Mouse (Mus musculus): ENCODE data around the gene Pold1.

Gene Pold1

DNA sequence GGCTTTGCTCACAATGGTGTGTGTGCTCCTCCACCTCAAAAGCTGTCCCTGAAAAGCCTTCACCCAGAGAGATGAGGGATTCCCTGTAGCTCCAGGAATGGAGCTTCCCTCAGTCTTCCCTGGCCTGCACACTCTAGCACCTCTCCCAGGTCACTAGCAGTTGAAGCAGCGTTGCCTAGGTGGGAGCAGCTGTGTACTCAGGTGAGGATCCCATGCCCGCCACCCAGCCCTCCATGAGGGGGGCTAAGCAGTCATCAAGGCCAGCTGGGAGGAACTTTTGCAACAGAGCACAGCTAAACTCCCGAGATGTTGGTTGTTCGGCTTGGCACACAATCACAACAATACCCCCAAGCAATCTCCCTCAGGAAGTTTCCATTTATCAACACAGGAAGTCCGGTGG is 34.1 kb upstream of the Pold1 start:
- DNase-seq (ENCODE audit: low read depth, low spot score), result no peak

DNA sequence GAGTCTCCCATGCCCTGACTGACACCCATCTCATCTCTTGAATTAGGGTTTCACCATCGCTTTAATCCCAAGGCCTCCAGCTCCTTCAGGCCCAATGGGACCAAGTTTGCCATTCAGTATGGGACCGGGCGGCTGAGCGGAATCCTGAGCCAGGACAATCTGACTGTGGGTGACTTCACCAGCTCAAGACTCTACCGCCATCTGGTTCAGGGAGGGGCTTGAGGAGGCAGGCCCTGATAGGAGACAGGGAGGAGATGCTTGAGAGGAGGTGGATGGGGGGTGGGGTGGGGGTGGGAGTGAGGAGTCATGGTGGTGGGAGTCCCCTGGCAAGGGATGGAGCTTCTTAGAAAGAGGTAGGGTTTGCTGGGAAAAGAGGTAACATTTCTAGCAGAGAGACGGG is 33.0 kb upstream of the Pold1 start:
- DNase-seq (ENCODE audit: low read depth, low spot score), result no peak

DNA sequence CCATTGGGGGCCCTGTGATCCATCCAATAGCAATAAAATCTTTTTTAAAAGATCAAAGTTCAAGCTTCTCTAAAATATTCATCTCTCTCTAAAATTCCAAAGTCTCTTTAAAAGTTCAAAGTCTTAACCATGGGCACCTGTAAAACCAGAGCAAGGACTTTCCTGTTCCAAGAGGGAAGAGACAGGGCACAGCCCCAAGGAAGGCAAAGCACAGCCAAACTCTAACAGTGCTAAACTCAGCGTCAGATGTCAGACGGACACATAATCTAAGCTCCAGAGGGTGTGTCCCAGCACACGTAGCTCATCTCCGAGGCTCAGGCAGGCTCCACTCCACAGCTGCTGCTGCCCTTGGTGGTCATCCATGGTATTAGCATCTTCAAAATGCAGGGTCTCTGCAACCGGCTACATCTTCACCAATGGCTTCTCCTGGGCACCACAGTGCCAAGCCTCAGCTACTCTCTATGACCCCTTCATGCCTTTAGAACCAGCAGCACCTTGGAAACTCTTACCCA is 27.7 kb upstream of the Pold1 start:
- DNase-seq (ENCODE audit: low read depth, low spot score), result peak; percentile 40

DNA sequence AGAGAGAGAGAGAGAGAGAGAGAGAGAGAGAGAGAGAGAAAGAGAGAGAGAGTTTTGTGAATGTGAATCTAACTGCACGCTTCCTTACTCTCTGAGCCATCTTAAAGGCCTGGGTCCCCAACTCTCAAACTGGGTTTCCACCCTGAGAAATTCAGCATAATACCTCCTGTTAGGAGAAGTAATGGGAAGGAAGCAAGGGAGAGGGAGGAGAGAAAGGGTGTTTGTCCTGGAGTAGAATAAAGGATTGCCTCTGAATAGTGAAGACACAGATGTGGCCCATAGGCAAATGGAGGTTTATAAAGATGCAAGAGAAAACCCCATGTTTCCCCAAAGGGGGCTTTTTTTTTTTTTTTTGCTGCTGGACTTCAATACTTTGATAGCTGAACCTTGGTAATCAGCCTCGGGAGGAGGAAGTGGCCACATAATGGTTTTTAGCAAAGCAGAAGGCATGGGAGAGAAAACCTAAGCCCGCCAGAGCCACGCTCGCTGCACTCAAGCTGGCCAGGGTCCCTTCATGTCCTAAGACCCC is 24.4 kb upstream of the Pold1 start:
- DNase-seq (ENCODE audit: low read depth, low spot score), result no peak

DNA sequence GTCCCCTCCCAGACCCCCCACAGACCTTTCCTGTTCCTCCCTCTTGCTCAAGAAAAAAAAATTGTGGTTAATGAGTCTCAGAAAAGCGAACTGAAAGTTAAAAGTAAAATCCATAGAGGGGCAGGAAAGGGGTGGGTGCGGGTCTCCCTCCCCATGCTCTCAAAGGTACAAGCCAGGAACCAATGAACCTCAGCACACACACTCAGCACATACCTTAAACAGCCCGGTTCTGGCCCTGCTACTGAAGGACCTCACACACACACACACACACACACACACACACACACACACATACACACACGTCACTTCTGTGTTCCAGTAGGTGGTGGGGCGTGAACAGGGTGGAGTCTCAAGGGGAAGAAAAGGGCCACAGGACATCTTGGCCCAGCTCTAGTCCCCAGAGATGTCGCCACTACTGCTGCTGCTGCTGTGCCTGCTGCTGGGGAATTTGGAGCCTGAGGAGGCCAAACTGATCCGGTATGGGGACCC is 23.6 kb upstream of the Pold1 start, which contains the start of gene Napsa:
TSS of gene Napsa (plus strand) at position 168 of the 489 bp plus-strand sequence.
- DNase-seq (ENCODE audit: low read depth, low spot score), result peak; percentile 34

DNA sequence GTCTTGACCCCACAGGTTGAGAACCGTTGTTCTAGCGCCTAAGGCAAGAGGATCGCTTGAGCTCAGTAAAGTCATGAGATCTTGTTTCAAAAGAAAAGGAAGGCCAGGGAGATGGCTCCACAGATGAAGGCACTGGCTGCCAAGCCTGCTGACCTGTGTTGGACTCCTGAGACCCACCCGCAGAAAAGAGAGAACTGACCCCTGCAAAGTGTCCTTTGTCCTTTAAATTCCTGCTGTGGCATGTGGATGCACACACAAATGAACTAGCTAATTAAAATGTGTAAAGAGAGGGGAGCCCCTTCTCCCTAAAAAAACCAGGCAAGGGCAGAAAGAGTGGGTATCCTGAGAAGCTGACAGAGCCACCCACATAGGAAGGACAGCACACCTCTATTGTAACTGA is 23.2 kb upstream of the Pold1 start:
- no peak for DNase-seq (ENCODE audit: low read depth, low spot score)

DNA sequence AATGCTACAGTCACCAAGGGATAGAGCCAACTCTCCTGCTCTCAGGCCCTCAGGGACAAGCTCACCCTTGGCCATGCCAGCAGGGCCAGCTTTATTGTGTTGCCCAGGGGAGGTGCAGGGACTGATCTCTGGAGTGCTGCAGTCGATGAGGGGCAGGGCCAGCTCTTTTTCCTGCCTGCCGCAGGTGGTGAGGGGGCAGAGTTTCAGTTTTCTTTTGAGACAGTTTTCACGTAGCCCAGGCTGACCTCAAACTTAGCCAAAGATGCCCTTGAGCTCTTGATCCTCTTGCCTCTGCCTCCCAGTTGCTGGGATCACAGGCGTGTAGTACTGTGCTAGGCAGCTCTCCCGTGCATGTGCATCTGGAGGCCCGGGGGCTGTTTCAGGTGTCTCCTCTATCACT is 22.3 kb upstream of the Pold1 start:
- no peak for DNase-seq (ENCODE audit: low read depth, low spot score)

DNA sequence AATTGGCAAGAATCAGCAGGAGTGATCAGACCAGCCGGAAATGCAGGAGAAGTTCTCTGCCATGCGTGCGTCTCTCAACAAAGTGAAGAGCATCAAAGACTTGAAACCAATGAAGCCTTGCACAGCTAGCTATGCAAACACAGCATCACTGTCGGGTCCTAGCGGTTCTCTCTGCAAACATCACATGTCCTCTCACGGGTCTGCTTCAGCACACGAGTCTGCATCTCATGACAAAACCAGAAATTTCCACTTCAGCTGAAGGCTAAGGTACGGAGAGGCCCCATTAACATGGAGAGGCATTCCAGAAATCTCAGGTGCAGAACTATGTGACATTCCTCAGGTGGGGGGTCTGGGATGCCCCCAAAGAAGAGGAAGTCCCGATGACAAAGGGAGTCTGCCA is 20.2 kb upstream of the Pold1 start:
- no peak for DNase-seq (ENCODE audit: low read depth, low spot score)

DNA sequence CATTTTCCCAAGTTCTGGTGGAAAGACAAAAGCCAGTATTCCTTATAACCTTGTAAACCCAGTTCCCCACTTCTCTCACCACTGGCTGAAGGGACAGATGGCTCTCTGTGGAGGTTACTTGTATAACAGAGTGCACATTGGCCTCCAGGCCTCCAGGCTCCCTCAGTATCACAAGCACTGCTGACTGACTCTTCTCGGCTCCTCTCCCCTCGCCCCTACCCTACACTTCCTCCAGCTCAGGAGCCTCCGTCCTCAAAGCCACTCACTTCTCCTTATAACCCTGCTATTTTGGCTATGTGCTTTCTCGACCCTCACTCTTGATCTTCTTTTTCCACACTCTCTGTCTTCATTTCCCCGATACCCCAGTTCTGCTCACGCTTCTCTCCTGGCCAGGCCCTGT is 16.8 kb upstream of the Pold1 start:
- no peak for DNase-seq (ENCODE audit: low read depth, low spot score)

DNA sequence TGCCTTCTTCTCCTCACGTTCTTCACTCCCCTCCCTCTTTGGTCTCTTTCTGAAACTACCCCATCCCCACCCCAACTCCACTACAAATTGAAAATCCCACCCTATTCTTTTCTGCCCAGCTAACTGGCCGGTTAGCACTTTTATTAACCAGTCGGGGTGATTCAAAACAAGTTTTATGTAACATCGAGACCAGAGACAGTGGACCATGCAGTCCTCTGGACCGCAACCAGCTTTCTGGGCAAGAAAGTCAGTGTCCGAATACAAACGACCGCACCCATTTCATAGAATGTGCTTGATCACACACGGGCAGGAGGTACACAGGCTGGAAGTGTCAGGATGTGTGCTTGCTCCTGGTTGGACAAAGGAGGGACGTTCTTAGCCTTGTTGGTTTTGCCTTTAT is 15.8 kb upstream of the Pold1 start:
- no peak for DNase-seq (ENCODE audit: low read depth, low spot score)

DNA sequence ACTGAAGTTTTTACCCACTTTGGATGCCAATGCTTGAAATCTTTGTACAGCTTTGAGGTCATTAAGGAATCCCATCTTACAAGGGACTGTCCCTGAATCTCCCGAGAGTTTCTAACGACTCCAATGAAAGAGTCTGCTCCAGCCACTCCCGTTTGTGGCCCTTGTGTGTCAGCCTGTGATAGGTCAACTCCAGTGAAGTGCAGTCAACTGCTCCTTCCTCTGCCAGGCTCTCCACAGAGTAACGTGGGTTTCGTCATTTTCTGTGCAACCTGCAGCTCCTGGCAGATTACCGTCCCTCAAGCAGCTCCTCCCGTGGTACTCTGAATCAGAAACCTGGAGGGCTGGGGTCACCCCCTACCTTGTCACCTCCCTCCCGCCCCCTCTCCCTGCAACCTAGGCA is 14.6 kb upstream of the Pold1 start:
- DNase-seq (ENCODE audit: low read depth, low spot score), result no peak

DNA sequence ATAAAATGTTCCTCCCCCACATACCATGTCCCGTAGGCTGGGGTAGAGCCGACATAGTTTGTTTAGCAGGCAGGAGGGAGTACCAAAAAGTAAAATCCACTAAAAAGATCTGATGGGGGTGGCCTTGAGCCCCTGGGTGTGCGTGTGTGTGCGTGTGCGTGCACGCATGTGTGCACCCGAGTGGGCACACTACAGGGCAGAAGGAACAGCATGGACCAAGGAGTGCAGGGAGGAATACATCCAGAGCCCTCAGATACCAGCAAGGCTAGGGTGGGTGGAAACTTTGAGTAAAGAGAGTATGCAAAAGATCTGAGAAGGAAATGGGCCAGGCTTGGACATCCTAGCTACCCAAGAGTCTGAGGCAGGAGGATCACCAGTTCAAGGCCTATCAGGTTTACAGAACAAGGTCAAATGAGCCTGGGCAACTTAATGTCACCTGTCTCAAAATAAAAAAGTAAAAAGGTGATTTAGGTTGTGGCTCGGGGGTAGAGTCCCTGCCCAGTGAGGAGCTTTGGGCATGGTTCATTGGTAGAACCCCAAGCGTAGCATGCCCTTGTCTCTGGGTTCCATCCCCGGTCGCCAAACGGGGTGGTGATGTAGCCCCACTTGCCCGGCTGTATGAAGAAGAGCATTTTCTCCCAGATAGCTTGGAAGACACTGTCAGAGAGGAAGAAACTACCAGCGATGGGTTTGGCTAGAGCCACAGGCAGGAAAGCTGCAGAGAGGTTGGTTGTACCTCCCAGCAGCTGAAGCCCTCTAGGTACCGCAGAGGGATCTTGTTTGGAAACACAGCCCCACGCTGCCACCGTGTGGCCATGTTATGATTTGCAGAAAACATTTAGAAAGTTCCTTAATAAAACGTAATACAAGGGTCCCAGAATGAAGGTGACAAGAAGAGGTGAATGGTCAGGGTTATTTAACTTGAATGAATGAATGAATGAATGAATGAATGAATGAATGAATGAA is 12.1 kb upstream of the Pold1 start:
- DNase-seq (ENCODE audit: low read depth, low spot score), result peak; percentile 95

DNA sequence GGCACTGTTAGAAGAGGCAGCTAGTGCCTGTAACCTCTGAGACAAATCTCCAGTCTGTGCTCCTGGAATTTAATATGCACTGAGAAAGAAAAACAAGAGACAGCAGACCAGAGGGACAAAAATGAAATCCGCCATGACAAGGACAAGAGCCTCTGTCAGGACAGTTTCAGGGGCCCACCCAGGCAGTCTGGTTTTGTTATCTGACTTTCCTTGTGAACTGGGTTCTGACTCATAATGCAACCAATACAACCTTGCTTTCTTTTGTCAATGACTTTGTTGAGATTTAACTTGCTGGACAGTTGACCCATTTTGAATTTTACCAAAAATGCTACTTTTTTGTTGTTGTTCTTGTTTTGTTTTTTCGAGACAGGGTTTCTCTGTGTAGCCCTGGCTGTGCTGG is 9.0 kb upstream of the Pold1 start:
- DNase-seq (ENCODE audit: low read depth, low spot score), result no peak

DNA sequence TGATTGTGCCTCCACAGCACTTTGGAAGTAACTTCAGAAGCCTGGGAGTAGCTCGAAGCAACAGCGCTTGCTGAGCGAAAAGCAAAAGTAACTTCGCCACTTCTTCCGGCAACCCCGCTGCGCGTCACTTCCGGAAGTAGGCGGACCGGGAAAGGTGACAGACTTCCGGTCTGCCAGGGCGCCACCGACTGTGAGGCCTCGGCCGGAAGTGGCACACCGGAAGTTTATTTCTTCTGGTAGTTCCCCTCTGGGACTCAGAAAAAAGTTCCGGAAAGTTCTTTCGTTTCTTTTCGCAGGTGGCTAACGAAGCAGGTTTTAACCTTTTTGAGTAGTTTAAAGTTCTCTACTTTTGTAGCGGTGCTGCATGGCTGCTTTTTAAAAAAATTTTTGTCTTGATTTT is 5.2 kb upstream of the Pold1 start, which contains the start of gene Nr1h2:
TSS of gene Nr1h2 (minus strand) at position 126 of the 400 bp plus-strand sequence.
- peak; percentile 98 for DNase-seq (ENCODE audit: low read depth, low spot score)

DNA sequence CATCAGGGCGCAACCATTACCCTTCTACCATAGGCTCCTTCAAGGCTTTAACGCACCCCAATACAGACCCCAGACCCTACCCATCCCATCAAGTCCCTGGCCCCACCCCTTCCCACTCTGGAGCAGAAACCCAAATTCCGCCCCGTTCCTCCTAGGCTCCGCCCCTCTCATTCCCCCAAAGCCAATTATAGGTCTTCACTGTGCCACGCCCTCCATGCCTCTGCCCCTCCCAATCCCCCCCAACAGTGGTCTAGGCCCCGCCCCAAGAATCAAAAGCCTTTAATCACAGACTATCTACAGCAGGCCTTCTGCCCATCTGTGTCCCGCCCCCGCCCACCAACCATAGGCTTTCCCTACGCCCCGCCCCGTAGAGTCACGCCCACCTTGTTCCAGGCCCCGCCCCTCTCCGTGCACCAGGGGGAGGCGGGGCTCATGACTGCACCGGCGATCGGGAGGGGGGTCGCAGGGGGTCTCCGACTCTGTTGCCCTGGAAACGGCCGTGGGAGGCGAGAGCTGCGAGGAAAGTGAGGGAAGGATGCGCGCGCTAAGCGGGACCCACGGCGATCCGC is 4.6 kb upstream of the Pold1 start:
- peak; percentile 99 for DNase-seq (ENCODE audit: low read depth, low spot score)

DNA sequence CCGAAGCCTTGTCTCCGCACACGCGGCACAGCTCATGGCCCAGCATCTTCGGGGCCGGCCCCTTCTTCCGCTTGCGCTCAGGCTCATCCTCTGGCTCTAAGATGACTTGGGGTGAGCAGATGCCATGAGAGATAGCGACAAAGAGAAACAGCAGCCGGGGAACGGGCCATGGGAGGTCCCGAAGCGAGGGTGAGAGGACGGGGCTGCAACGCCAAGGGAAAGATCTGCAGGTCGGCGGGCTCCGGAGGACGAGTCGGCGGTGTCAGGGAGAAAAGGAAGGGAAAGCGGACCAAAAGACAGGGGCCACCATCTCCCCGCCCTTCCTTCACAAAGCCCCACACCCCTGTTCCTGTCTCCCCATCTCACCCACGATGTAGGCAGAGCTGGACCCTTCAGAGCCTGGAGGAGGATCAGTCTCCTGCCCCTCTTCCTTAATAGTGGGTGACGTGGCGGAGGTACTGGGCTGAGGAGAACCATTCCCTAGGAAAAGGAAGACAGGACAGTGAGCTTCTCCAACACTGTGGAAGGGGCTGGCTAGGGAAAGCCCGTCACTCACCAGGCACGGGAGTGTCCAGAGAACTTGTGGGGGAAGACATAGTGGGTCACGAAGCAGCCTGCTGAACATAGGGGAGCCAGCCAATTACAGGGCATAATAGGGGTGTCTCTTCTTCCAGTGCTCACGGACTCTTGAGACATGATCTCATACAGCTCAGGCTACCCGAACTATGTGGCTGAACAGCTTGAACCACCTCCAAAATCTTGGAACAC is 3.7 kb upstream of the Pold1 start:
- no peak for DNase-seq (ENCODE audit: low read depth, low spot score)

DNA sequence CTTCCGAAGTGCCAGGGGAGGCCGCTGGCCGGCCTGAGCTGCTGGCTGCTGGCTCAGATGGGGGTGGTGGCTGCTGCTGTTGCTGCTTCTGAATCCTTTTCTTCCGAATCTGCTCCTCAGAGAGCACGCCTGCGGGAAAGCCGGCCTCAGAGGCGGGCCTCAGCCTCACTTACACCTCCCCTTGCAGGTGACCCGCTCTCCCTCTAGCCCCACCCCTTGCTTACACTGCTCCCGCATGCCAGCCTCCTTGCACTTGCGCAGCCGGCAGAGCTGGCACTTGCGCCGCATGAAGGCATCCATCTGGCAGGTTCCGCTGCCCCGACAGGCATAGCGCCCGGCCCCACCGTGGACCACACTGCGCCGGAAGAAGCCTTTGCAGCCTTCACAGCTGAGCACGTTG is 3.1 kb upstream of the Pold1 start:
- DNase-seq (ENCODE audit: low read depth, low spot score), result peak; percentile 65

DNA sequence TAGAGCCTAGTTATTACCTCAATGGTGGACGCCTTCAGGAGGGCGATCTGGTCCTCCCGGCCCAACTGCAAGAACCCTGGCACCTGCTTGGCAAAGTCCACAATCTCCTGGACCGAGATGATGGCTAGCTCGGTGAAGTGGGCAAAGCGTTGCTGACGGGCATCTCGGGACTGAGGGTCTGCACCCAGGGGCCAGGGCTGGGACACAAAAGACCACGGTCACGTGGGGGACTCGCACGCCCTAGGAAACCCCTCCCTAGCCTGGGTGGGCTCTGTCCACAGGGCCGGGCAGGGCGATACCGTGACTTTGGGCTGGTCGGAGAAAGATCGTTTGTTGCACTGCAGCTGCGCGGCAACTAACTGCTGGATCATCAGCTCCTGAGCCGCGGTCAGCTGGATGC is 2.7 kb upstream of the Pold1 start:
- no peak for DNase-seq (ENCODE audit: low read depth, low spot score)

DNA sequence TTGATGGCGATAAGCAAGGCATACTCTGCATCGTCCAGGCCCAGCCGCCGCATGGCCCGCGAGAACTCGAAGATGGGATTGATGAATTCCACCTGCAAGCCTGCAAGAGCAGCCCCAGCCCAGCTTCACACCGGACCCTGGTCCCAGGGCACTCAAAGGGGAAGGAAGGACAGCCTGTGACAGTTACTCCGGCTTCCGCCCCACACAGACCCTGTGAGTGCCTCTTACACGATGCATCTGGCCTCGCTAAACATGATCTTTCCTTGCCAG is 1.7 kb upstream of the Pold1 start:
- DNase-seq (ENCODE audit: low read depth, low spot score), result no peak

DNA sequence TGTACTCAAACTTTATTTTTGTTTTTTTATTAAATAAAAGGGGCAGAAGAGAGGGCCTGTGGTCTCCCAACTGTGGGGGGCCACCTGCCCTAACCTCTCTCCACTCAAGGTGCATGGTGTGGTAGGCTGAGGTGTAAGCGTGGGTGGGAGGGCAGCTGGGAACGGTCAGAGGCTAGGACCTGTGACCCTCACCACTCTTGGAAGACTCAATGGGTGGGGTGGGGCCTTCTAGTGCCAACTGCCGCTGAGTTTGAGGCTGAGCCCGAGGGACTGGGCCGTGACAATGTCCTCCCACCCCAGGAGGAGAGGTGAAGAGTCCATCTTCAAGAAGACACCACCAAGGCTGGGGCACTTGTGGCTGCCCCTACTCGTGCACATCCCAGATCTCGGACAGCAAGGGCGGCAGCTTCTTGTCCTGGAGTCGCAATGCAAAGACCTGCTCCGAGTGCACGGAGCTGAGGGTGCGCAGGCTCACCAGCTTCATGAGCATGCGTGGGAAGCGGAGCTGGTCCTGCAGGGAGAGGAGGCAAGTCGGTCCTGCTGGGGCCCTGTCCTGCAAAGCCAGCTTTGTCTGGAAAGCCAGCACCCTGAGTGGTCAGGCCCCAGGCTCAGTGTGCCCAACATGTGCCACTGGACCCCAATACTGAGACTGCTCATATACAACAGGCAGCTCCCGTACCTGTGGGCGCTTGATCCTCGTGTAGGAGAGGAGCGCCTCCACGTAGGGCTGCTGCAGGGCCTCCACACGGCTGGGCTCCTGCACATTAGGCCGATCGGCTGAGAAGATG is 1.2 kb upstream of the Pold1 start:
- no peak for DNase-seq (ENCODE audit: low read depth, low spot score)

DNA sequence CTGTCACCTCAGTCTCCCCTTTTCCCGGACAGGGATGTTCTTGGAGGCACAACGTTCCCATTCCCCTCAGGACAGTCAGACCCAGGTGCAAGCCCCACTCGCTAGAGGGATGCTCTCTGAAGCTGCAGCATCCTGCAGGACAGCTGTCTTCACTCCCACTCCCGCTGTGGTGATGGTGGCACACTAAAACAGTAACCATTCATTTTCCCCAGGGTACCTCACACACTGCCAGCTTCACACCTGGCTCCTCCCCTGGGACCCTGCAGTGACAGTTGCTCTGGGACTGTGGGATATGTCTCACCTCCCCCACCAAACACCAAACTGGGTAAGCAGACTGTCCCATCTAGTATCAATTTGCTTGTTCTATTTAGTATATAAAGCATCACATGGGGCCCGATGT is 924 bp downstream of the Pold1 start:
- no peak for DNase-seq (ENCODE audit: low read depth, low spot score)
